Mouse (Mus musculus) embryo, embryonic 11.5 days (tissue): ENCODE measurements around the gene Epx.

Experiments used
- DNase-seq: peaks from one replicate; pipeline ENCODE4 v3.0.0-alpha.2; 2012; ENCODE audit warnings: low read depth, low spot score

Epx gene

GRCm38 (mm10) chr11:87840676-87841075 is 34.7 kb downstream of the Epx start:
- DNase-seq: no peak

DNA sequence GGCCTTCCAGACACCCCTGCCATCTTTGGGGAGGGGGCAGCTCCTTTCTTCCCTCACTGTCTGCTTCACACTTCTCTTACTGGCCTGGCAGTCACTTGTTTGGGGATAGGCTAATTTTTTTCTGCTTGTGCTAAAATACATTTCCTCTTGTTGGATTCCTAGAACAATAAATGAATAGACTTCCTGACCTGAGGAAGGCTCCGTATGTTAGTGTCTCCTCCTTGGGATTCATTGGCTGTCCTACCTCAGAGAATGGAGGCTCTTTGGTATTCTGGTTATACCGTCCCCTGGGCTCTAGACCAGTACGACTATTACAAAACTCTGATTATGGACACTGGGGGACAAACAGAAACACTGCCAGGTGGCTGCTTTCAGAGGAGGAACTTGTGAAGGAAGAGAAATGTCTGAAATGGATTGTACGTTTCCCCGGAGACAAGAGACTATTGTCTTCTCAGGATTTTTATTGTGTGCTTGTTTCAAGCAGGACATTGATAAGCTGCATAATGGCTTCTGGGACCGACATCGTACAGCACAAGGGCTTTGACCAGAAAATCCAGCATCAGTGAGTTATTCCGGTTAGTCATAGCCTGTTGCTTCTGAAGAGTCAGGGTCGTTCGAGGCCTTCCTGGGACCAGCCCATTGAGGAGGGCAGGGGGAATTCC is 47.0 kb downstream of the Epx start, which contains the start of gene Lpo:
TSS of gene Lpo (minus strand) at position 51 of the 662 bp plus-strand sequence.
- DNase-seq: no peak

DNA sequence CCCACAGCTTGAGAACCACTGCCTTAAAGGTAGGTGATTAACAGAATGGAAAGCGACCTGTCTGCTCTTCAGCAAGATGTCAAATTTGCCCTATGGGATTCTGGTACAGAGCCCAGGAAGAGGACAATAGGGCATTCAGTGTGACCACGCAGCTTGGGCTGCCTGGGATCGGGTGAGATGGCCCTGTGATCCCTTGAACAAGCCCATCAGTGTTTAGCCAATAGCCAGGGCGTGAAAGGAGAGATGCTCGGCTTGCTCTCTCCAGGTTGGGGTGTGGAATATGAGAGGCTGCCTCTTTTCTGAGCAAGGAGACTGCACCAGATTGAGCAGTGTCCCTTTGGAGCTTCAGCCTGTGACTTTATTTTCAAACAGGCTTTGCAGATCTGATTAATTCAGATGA is 53.8 kb downstream of the Epx start:
- no peak for DNase-seq

DNA sequence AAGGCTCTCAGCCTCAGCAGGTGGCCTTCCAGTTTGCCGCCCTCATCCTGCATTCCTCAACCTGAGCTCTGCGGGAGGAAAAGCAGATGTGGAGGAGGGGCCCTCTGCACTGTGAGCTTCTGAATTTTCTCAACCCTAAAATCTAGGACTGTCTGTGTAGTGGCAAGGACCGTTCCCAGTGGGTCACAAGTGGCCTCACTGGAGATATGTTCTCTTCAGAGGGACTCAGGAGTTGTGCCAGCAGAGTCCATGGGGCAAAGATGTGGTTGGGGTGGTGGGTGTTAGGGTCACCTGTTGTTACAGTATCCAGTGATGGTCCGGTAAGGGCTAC is 57.9 kb downstream of the Epx start:
- no peak for DNase-seq

GRCm38 (mm10) chr11:87816707-87817442 is 58.5 kb downstream of the Epx start:
- DNase-seq: peak; percentile 38

- DNase-seq: no peak
These were observed 60.5 kb downstream of the Epx start for GRCm38 (mm10) chr11:87814831-87815230.
